Mouse (Mus musculus): ENCODE data around the gene Tm4sf4. TPM values are rescaled to one million over a fixed set of nuclear protein-coding genes. Genes with fewer than 3 reads are reported as not detected.

Gene Tm4sf4
- not detected for total RNA-seq (2021)
- long read RNA-seq: 0 reads

DNA sequence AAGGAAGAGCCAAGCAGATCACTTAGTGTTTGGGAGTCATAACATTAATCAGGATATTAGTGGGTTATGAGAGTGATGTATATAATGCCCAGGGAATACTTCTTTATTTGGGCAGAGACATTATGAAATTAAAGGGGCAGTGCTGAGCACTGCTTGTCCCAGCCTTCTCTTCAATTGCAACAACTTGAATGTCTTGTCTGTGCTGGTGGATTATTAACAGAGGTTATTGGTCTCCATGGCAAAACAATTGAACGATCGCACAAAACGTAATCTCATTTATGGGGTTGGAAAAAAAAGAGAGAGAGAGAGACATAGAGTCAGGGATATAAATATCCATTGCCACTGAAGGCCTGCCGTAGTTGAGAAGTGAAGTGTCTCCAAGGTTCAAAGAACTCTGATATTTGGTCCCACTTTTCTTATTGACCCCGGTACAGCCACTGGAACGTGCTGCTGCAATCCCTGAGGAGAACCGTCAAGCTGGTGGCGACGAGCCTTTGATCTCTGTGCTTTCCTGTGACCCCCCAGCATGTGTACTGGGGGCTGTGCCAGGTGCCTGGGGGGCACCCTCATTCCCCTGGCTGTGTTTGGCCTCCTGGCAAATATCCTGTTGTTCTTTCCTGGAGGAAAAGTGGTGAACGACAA lies at the start of gene Tm4sf4:
Gene Tm4sf4 (plus strand): TSS at position 226 of the 642 bp plus-strand sequence.
- no peak for DNase-seq (ENCODE audit: low spot score in 2 of 2)

DNA sequence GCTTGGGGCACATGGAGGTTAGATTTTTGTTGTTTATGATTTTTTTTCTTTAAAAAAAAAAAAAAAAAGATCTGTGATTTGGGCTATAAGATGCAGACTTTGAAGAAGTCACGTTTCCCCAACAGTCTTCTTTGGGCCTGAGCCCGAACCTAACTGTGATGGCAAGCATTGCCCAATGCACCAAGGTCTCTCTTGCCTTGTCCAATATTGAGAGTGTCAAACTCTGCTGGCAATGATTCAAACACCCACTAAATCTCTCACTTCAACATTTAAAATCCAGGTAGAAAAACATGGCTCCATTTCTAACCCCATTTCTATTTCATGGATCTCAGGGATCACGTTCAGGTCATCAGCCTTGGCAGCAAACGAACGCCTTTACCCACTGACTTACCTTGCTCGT lies 38.7 kb upstream of the Tm4sf4 start:
- no peak for DNase-seq (ENCODE audit: low spot score in 2 of 2)

DNA sequence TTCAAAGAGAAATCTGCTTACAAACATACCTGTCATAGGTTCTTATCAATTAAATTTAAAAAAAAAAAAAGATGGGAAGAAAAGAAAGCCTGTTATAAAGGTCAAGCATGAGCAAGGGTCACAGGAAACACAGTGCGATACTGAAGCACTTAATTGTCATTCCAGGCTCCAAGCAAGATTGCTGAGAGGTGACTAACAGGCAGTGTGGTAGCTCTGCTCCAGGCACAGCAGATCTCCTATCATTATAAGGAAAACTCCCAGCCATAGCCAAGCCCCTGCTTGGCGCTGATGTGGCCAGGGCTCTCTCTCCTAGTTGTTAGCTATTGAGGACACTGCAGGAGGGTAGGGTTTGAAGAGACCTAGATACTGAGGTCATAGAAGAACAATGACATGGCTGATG lies 38.2 kb upstream of the Tm4sf4 start:
- DNase-seq (ENCODE audit: low spot score in 2 of 2): no peak

DNA sequence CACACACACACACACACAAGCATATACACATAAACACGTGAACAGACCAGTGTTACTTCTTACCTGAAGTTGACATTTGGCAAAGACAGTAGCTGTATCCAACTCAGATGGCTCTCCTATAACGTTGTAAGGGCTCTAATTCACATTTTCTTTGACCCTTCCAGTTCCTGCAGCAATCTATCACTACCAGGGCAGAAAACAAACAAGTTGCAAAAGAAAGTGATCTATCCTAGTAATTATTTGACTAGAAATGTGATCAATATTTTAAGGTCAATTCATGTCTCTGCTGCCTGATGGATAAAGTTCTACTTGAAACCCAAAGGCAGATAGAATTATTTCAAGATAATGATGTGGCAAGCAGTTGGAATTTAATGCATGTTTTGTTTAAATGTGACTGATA lies 37.5 kb upstream of the Tm4sf4 start:
- no peak for DNase-seq (ENCODE audit: low spot score in 2 of 2)

DNA sequence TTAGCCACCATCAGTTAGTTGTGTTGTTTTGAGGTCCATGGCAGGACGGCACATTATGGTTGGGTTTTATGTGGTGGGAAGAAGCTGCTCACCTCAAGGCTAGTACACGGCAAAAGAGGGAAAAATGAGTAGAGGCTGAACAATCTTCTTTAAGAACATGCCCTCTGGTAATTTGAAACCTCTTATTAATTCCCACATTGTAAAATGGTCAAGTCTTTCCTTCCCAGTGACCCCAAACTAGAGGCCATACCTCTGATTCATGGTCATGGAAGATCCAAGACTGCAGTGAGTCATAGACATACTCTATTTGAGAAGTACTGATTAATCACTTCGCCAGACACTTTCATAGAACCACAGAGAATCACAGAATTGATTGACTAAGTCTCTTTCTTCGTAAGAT lies 13.6 kb upstream of the Tm4sf4 start:
- no peak for DNase-seq (ENCODE audit: low spot score in 2 of 2)

DNA sequence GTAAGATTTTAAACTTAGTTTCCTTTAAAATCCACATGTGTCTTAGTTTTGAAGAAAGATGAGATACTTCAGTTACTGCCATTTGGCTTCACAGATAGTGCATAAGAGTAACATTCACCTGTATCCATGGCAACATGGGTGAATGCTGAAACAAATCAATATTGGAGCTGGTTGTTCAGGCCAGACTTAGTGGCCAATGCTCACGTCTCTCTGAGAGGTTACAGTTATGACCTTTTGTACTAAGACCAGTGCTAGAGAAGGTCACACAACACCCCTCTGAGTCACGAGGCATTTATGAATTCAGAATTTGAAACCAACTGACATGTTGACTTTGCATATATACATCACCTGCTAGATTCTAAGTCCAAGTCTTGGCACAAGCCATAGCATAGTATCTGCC lies 4.9 kb upstream of the Tm4sf4 start:
- DNase-seq (ENCODE audit: low spot score in 2 of 2): no peak

DNA sequence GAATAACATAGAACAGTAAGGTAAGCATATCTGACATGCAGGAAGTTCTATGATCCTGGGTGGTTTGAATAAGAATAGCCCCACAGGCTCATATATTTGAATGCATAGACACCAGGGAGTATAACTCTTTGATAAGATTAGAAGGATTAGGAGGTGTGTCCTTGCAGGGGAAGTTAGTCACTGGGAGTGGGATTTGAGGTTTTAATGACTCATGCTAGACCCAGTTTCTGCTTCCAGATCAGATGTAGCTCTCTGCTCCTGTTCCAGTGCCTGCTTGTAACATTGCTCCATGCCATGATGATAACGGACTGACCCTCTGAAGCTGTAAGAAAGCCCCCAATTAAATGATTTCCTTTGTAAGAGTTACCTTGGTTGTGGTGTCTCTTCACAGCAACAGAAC lies 4.5 kb upstream of the Tm4sf4 start:
- no peak for DNase-seq (ENCODE audit: low spot score in 2 of 2)

DNA sequence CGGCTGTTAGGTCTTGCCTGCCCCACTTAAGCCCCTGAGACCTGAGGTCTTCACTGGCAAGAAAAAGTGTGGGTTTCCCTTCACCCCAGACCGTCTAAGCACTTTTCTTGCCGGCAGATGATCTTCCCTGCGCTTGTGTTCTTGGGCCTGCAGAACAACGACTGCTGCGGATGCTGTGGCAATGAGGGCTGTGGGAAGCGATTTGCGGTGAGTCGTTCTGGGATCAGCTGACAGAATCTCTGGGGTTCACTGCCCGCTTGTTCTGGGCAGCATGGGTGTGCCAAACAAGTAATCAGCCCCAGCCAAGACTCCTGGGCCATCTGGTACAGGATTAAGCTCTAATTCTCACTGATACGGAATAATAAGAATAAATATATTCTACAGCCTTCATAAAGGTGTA lies 1.2 kb downstream of the Tm4sf4 start:
- no peak for DNase-seq (ENCODE audit: low spot score in 2 of 2)

DNA sequence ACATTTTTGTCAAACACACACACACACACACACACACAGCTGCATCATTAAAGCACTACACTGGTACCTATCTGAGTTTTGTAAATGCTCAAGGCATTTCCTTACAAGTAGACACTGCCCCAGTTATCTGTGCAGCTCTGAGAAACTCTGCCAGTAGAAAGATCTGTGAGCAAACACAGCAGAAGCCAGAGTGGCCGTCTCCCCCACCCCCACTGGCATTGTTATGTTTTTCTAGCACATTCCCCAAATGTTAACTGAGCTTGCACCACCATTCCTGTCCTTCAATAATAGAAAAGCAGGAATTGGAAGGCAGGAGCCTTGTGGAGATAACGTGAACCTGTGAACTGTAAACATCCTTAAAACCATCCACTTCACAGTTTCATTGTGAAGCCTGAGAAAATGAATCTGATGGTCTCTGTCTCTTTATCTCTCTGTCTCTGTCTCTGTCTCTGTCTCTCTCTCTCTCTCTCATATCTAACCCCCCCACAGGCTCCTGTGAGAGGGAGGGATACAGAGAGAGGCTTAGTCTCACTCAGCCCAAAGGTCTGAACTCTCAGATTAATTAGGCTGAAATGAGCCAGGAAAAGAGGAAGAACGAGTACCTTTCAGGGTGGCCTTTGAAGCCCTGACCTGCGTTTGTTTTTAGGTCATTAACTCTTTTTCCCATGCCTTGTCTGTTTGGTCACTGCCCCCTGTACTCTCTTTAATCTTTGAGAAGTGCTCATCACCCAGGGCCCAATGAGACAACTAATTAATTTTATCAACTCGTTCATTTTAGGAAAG lies 3.8 kb downstream of the Tm4sf4 start:
- no peak for DNase-seq (ENCODE audit: low spot score in 2 of 2)

DNA sequence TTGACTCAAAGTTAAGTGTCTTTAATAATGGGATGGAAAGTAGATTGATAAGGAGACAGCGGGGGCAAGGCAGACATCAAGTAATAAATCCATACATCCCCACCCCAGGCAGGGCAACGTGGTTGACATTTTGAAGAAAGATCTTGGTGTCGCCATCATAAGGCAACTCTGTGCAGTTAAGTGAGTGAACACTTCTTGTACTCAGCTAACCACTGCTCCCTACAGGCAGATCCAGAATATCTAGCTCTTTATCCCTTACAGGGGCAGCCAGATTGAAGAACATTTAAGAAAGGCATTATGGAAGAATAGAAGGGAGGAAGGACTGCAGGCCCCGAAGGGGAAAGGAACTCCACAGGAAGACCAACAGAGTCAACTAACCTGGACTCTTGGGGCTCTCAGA lies 4.4 kb downstream of the Tm4sf4 start:
- DNase-seq (ENCODE audit: low spot score in 2 of 2): peak in 1 of 2 experiments; percentile 15

DNA sequence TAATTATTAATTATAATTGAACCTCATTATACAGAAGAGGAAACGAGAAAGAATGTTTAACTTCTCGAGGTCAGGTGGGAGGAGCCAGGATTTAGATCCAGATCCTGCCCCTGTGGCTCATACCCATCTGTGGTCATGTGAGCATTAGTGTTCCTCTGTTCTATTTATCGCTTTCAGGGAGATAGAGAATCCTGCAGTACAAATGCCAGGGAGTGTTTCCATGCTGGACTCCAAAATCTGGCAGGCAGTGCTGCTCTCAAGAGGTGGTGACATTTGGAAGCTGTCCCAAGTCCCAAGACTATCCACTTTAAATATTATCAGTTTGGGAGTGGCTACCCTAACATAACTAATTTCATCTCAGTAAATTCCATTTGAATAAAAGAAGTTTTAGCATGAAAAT lies 6.6 kb downstream of the Tm4sf4 start:
- DNase-seq (ENCODE audit: low spot score in 2 of 2): no peak

DNA sequence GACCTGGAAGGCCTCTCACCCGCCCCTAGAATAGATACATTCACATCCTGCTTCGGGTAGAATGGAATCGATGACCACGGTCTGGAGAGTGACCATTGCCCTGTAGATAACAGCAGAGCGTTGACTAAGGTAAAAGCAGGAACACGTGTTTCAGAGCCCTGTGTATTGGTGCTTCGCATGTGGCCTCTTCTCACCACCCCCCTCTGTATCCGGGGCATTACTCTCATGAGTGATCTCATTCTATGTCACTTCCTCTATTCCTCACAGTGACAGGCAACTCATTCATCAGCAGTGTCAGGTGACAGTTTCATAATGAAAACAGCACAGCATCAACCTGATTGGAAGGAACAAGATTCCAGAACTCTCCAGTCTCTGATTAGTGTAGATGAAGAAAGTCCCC lies 10.2 kb downstream of the Tm4sf4 start:
- DNase-seq (ENCODE audit: low spot score in 2 of 2): no peak

DNA sequence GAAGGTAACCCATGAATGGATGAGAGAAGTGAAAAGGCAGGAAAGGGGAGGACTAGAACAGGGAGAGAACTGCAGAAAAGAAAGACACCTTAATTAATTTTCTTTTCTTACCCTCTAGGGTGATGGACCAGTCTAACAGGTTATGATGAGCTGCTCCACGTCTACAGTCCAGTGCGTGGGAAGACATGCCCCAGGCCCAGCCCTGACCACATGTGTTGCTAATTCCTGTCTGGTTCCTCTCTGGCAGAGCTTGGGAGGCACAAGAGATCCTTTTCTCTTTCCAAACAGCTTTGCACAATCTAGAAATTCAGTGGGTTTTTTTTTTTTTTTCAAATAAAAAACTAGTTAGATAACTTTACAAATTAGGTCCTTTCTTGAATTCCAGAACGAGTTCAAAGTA lies 15.8 kb downstream of the Tm4sf4 start:
- DNase-seq (ENCODE audit: low spot score in 2 of 2): no peak

DNA sequence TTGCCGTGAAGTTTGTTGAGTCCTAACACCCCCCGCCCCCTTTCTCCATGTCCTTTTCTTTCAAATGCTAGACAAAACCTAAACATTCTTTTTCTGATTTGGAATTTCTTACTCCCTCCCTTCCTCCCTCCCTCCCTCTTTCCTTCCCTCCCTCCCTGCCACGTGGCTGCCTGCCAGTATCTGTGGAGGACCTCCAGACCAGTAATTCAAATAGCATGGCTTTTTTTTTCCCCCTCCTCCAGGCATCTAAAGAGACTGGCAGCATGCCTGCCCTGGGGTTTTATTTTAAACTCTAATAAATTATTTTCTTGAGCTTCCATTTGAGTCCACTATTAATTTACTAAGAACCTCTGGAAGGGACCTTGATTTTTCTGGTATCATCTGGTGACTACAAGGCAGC lies 20.6 kb downstream of the Tm4sf4 start:
- DNase-seq (ENCODE audit: low spot score in 2 of 2): no peak

DNA sequence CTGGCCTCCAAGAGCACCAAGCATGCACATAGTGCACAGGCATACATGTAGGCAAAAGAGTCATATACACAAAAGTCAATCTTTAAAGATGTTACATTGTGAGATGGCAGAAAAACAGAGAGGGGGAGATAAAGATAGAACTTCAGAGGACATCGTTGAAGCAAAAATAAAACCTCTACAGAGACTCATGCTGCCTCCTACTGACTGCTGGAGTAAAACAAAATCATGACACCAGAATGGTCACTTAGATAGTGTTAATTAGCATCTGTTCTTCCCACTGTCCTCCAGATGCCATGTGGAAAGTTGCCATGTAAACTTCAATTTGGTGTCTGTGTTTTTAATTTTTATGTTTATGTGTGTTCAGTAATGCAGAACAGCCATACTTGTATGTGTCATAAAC lies 22.8 kb downstream of the Tm4sf4 start:
- DNase-seq (ENCODE audit: low spot score in 2 of 2): no peak

DNA sequence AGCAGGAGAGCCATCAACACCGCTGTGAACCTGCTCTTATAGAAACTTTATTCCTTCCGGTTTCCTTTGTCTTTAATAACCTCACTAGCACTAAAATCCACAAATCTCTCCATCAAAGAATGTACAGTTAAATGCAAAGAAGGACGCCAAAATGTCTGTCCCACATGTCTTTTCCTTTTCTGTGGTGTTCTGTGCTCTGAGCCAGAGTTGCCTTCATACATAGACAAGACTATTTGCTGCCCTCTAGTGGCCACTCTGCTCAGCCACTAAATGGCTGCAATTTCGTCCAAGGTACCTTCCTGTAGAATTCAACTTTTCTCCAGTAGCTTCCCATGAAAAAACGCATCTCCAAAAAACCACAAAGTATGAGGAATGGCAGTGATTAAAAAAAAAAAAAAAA lies 23.3 kb downstream of the Tm4sf4 start:
- DNase-seq (ENCODE audit: low spot score in 2 of 2): peak in 1 of 2 experiments; percentile 87

DNA sequence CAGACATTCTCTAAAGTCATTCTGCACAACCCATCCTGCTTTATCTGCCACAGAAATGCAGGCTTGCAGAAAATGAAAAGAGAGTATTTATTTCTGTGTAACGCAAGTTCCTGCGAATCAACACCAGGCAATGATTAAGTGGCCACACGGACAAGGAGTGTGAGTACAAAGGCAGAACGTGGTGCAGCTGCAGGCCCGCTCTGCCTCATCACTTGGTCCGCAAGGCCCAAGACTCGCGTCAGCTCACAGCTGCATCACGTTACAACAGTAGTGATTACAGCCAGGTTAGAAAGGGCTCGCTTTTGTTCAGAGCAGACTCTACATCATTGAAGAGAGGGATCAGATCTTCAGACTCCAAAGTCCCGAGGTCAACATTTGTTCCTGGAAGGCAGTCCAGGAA lies 33.5 kb downstream of the Tm4sf4 start:
- no peak for DNase-seq (ENCODE audit: low spot score in 2 of 2)

DNA sequence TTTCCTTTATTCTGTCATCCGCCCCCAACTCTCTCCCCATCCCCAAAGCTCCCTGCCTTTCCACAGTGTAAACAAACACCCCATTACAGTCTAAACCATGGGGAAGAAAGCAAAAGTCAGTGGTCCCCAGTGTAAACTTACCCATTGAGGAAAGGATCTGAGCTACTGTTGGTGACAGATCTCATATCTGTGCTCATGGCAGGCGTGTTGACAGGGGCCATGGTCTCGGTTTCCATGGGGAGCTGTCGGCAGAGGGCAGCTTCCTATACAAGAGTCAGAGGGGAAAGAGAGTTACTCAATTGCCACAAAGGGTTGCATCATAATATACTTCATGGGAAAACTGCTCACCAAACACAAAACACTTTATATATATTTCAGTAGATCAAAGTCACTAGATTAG lies 38.2 kb downstream of the Tm4sf4 start:
- DNase-seq (ENCODE audit: low spot score in 2 of 2): no peak

DNA sequence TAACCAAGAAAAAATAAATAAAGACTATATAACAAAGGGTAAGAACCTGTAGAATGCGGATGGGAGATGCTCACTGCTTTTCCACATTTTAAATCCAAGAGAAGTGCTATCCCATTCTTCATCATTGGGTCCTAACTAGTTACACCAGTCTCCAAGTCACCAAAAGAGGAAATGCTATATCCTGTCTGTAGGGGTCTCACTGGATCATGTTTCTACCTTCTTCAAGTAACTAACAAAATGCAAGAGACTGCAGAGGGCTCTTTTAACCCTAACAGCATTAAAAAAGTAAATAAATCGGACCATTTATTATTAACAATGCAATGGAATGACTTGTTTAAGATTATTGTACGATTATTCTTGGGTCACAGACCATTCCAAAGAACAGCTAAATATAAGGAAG lies 41.2 kb downstream of the Tm4sf4 start:
- DNase-seq (ENCODE audit: low spot score in 2 of 2): peak in 1 of 2 experiments; percentile 44

DNA sequence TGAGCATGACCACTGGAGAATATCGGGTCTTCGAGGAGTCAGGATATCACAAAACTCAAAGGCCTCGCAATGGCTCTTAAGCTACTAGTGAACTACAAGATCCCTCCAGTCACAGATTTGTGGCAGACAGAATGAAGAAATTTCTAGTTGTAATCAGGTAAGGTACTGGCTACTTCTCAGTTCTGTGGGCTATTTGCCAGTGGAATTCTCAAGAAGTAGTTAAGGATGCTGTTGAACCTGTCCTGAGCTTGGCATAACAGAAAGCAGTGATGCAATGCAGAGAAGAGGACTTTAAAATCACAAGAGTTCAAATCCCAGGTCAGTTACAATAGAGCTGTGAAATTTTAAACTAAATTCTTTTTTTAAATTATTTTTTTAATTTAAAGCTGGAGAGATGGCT lies 44.2 kb downstream of the Tm4sf4 start:
- DNase-seq (ENCODE audit: low spot score in 2 of 2): no peak

DNA sequence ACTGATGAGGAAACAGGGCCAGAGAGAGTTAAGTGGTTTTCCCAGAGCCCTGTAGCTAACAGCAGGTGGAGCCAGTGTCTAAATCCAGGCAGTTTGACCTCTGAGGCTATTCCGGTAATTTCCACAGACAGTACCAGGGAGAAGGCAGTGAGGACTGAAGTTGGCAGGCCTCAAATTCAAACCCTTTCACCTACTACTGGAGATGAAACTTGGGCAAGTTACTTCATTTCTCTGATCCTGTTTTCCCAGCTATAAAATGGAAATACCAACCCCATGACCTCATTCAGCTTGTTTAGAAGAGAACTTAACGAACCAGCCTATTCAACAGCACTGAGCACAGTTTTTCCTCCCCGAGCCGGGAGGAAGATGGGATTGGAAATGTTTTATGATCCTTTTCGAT lies 45.2 kb downstream of the Tm4sf4 start:
- DNase-seq (ENCODE audit: low spot score in 2 of 2): peak in 1 of 2 experiments; percentile 53

DNA sequence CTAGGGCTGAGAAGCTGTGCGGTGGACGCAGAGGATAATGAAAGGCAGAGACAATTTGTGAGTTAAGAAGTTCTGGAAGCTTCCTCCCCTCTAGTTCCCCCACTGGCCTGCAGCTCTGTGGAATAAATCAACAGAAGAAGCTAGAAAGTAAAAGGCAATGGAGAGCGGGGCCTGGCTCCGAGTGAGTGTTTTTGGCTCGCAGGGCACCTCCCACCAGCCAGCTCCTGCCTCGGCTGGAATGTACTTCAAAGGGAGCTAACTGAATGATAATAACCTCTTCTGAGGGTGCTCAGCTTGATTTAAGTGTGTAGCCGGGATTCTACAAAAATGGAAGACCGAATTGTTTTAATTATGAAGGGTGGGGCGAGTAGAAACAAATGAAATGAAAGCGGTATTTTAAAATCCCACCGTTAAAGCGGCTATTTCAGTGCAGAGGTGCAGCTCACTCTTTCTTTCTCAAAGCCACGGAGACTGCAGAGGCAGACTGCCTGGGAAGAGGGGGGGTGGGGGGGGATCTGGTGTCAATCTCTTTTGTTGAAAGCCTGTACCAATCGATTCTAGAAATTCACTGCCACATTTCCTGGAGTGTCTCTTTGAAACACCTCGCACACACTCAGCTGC lies 46.0 kb downstream of the Tm4sf4 start:
- DNase-seq (ENCODE audit: low spot score in 2 of 2): no peak

DNA sequence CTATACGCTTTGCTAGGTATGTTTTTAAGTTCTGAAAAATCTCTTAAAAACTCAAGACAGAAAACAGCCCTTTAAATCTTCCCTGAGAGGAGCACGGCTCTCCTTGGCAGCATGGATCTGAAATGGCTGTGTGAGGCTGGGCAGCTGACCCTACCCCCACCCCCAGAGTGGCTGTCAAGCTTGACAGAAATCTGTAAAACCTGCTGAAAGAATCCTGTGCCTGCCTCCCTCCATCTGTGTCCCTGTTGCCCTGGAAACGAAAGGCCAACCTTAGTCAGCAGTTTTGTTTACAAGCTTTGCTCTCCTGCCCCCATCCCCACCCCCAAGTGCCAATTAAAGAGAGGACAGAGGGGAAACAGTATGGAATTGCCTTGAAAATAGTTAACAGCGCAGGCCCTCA lies 47.3 kb downstream of the Tm4sf4 start:
- peak in 1 of 2 experiments; percentile 49 for DNase-seq (ENCODE audit: low spot score in 2 of 2)

All from layer of hippocampus, adult 18-20 months (tissue).